Mouse (Mus musculus) ES-Bruce4 (cell line): Measurements from ENCODE around the gene Pipox.

Experiments
- CTCF ChIP-seq: IDR thresholded peaks from one replicate; pipeline ENCODE4 v1.8.1; 2011; ENCODE audit warnings: low read depth, low read length
- EP300 ChIP-seq: IDR thresholded peaks from 2 replicates; pipeline ENCODE4 v1.6.1; 2011; ENCODE audit warnings: low read depth, low read length; ENCODE audit not compliant: insufficient read depth

GRCm38 (mm10) chr11:77900696-77901095 lies 6.8 kb upstream of the Pipox start:
- no peak for TF ChIP-seq CTCF
- no peak for TF ChIP-seq EP300
